Mouse (Mus musculus) lung, adult 18-20 months (tissue): ENCODE measurements around the gene Agpat3.

ENCODE experiments used
- DNase-seq, 2 experiments: peaks; one replicate each; pipeline ENCODE4 v3.0.0; 2022; ENCODE audit warnings: mixed read lengths in 2 of 2

Gene Agpat3

GRCm38 (mm10) chr10:78351887-78352665 is at the start of gene Agpat3:
Gene Agpat3, minus strand, starts transcription at chr10:78352489.
- peak; percentile 54 to 62 for DNase-seq

GRCm38 (mm10) chr10:78401127-78401526 is 48.8 kb upstream of the Agpat3 start:
- no peak for DNase-seq

- no peak for DNase-seq
These were observed 46.9 kb upstream of the Agpat3 start for GRCm38 (mm10) chr10:78399090-78399657.

GRCm38 (mm10) chr10:78396625-78396885 is 44.3 kb upstream of the Agpat3 start:
- no peak for DNase-seq

GRCm38 (mm10) chr10:78395819-78396624 is 43.7 kb upstream of the Agpat3 start:
- DNase-seq, result peak; percentile 89 to 94

- DNase-seq, result no peak
These were observed 43.1 kb upstream of the Agpat3 start for GRCm38 (mm10) chr10:78395377-78395776.

- peak; percentile 76 to 77 for DNase-seq
These were observed 39.8 kb upstream of the Agpat3 start for GRCm38 (mm10) chr10:78392072-78392471.

- no peak for DNase-seq
These were observed 38.7 kb upstream of the Agpat3 start for GRCm38 (mm10) chr10:78390982-78391470.

GRCm38 (mm10) chr10:78388216-78388980 is 36.1 kb upstream of the Agpat3 start:
- DNase-seq, result no peak

- DNase-seq, result no peak
These were observed 33.2 kb upstream of the Agpat3 start for GRCm38 (mm10) chr10:78385520-78385919.

GRCm38 (mm10) chr10:78383567-78383966 is 31.3 kb upstream of the Agpat3 start:
- DNase-seq, result no peak

- DNase-seq, result no peak
These were observed 26.2 kb upstream of the Agpat3 start for GRCm38 (mm10) chr10:78378516-78378915.

- DNase-seq, result peak in 1 of 2 experiments; percentile 13
These were observed 20.7 kb upstream of the Agpat3 start for GRCm38 (mm10) chr10:78372681-78373668.

- peak; percentile 46 to 69 for DNase-seq
These were observed 19.5 kb upstream of the Agpat3 start for GRCm38 (mm10) chr10:78371746-78372145.

GRCm38 (mm10) chr10:78367586-78367985 is 15.3 kb upstream of the Agpat3 start:
- DNase-seq, result no peak

GRCm38 (mm10) chr10:78366851-78367312 is 14.6 kb upstream of the Agpat3 start:
- DNase-seq, result no peak

GRCm38 (mm10) chr10:78366195-78366834 is 14.0 kb upstream of the Agpat3 start:
- DNase-seq, result no peak

- DNase-seq, result no peak
These were observed 13.3 kb upstream of the Agpat3 start for GRCm38 (mm10) chr10:78365555-78365954.

GRCm38 (mm10) chr10:78364106-78364505 is 11.8 kb upstream of the Agpat3 start:
- peak in 1 of 2 experiments; percentile 24 for DNase-seq

- DNase-seq, result no peak
These were observed 11.1 kb upstream of the Agpat3 start for GRCm38 (mm10) chr10:78363366-78363765.

GRCm38 (mm10) chr10:78361951-78362350 is 9.7 kb upstream of the Agpat3 start:
- DNase-seq, result no peak
